Mouse (Mus musculus) heart, embryonic 13.5 days (tissue): ENCODE measurements around the gene Olfr819. TPM values are rescaled to one million over a fixed set of nuclear protein-coding genes. Genes with fewer than 3 reads are reported as not detected.

Source experiments
- polyA plus RNA-seq: library from polyadenylated mRNA; unstranded; fragments of >200 nt; fragmentation: Nextera tagmentation; extraction: Ambion mirVana; gene quantifications from 2 replicates; pipeline ENCODE4 v1.2.1, GENCODE M21; 2015

Gene Olfr819
- polyA plus RNA-seq, 1 experiment from 2014 or later: not detected

Other genes with a start within 250 kb of the Olfr819 start
- gene Olfr805, start 237.9 kb downstream of the Olfr819 start, polyA plus RNA-seq: not detected in 2 replicates
- gene Olfr806, start 225.3 kb downstream of the Olfr819 start, polyA plus RNA-seq: not detected in 2 replicates
- not detected in 2 replicates for gene Olfr807, start 209.5 kb downstream of the Olfr819 start, polyA plus RNA-seq
- gene Olfr808, start 201.8 kb downstream of the Olfr819 start, polyA plus RNA-seq: not detected in 2 replicates
- gene Olfr809, start 192.6 kb downstream of the Olfr819 start, polyA plus RNA-seq: not detected in 2 replicates
- gene Olfr810, start 172.3 kb downstream of the Olfr819 start, polyA plus RNA-seq: not detected in 2 replicates
- not detected in 2 replicates for gene Olfr811, start 162.9 kb downstream of the Olfr819 start, polyA plus RNA-seq
- gene Olfr812, start 121.2 kb downstream of the Olfr819 start, polyA plus RNA-seq: not detected in 2 replicates
- gene Olfr813, start 111.9 kb downstream of the Olfr819 start, polyA plus RNA-seq: not detected in 2 replicates
- not detected in 2 replicates for gene Olfr814, start 87.4 kb downstream of the Olfr819 start, polyA plus RNA-seq
- gene Olfr815, start 61.4 kb downstream of the Olfr819 start, polyA plus RNA-seq: not detected in 2 replicates
- not detected in 2 replicates for gene Olfr816, start 51.7 kb downstream of the Olfr819 start, polyA plus RNA-seq
- not detected in 2 replicates for gene Olfr818, start 18.2 kb downstream of the Olfr819 start, polyA plus RNA-seq
- not detected in 2 replicates for gene Olfr247, start 8.9 kb upstream of the Olfr819 start, polyA plus RNA-seq
- gene Gm10310, start 17.8 kb upstream of the Olfr819 start, polyA plus RNA-seq: not detected in 2 replicates
- not detected in 2 replicates for gene Olfr820, start 45.4 kb upstream of the Olfr819 start, polyA plus RNA-seq
- not detected in 2 replicates for gene Olfr821, start 63.1 kb upstream of the Olfr819 start, polyA plus RNA-seq
- gene Olfr822, start 103.9 kb upstream of the Olfr819 start, polyA plus RNA-seq: not detected in 2 replicates
- not detected in 2 replicates for gene Olfr823, start 148.1 kb upstream of the Olfr819 start, polyA plus RNA-seq
- not detected in 2 replicates for gene Olfr824, start 162.7 kb upstream of the Olfr819 start, polyA plus RNA-seq
- not detected in 2 replicates for gene Olfr825, start 199.5 kb upstream of the Olfr819 start, polyA plus RNA-seq
- not detected in 2 replicates for gene Olfr826, start 216.9 kb upstream of the Olfr819 start, polyA plus RNA-seq
- gene Olfr827, start 247.1 kb upstream of the Olfr819 start, polyA plus RNA-seq: not detected in 2 replicates